Mouse (Mus musculus) liver, embryonic 14.5 days (tissue): ENCODE data around the gene Itpr1.

Experiments used
- CTCF ChIP-seq: IDR thresholded peaks from 2 replicates; pipeline ENCODE4 v1.5.1; 2016; ENCODE audit warnings: antibody characterized with exemption, low read depth, control low read depth
- EP300 ChIP-seq: IDR thresholded peaks from 2 replicates; pipeline ENCODE4 v1.6.1; 2016; ENCODE audit warnings: antibody characterized with exemption, low read depth

DNA sequence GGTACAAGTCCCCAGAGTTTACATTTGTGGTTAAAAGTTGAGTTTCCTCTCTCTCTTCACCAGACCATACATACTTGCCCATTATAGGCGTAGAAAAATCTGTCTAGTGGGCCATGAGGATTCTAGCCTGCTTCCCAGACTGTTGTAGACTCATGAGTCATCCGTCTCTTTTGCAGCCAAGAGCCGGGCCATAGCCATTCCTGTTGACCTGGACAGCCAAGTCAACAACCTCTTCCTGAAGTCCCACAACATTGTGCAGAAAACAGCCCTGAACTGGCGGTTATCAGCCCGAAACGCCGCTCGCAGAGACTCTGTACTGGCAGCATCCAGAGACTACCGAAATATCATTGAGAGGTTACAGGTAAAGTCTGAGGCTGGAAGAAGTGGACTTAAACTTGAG lies 200.7 kb downstream of the Itpr1 start:
- TF ChIP-seq CTCF (no peak), EP300 (no peak)
